Mouse (Mus musculus): ENCODE measurements around the gene Hsd17b11. TPM values are rescaled to one million over a fixed set of nuclear protein-coding genes. Genes with fewer than 3 reads are reported as not detected.
A peak's percentile ranks its signal among the peaks of the same experiment; 100 is the strongest.

Gene Hsd17b11
- 0.02 and 0.03 TPM in 2 replicates for polyA plus RNA-seq (2012)

DNA sequence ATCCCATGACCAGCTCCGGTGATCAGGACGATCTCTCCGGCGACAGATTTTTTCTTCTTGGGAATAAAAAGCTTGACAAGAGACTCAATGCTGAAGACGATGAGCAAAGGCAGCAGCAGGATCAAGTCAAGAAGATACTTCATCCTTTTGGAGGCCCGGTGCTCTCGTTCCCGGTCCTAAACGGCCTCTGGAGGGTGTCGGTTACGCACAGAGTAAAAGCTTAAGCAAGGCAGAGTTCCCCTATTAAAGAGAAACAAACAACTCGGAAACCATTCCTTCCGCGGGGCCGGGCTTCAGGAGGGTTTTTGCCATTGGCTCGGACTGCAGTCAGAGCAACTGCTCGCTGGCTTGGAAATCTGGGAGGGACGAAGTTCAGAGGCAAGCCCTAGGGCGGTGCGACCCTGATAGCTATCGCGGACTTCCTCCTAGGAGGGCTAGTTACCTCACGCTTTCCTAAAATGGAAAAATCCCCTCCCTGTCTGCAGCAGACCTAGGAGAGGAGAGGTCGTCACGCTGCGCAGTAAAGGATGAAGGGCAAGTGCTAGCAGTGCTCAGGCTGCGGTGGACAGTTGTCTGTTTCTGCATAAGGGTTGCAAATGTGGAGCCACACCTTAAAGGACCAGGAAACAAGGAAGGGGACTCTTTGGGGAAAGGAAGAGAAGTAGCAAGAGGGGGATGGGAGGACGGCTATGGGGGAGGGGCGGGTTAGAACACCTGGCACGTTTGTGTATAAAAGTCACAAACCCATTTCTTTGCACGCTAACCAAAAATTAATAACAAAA, at the start of gene Hsd17b11:
Hsd17b11 (minus strand) TSS at position 323 of the 782 bp plus-strand sequence.
- Histone ChIP-seq H3K4me1 (ENCODE audit: control insufficient read depth) (peaks cover 24% of the 10 kb centered on the region), H3K4me3 (replicated peaks) (peak within 1 kb of the TSS; percentile 60), H3K36me3 (ENCODE audit: control insufficient read depth) (peaks cover 6% of the 10 kb centered on the region), H3K9me3 (ENCODE audit: control insufficient read depth, low read length) (no peaks in the 10 kb centered on the region), H3K27me3 (ENCODE audit: control insufficient read depth) (peaks cover 25% of the 10 kb centered on the region)
- TF ChIP-seq TAL1 (IDR thresholded peaks at IDR 0.05; ENCODE audit: low read length) = no peak
- TF ChIP-seq GATA1 (IDR thresholded peaks at IDR 0.05; ENCODE audit: low read length) = no peak

DNA sequence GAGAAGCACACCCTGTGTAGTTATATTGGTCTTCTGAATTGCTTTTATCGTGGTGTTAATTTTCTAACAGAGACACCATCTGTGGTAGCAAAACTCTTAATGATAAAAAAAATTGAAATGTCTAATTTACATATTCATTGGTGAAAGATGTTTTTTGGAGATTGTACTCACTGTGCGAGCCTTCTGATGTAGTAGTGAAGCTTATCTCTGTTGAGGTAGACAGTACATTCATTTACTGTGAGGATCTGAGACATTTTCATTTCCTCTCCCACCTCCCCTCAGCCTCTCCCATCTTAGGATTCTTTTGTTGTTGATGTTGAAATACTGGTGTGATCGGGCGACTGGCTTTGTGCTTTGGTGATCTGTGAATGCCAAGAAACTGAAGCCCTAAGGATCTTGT, 49.3 kb upstream of the Hsd17b11 start:
- peaks cover 3% of the 10 kb centered on the region for H3K9me3 ChIP-seq (ENCODE audit: control insufficient read depth, low read length)
- H3K36me3 ChIP-seq (ENCODE audit: control insufficient read depth) = no peaks in the 10 kb centered on the region
- no peak for TF ChIP-seq TAL1 (IDR thresholded peaks at IDR 0.05; ENCODE audit: low read length)
- TF ChIP-seq GATA1 (IDR thresholded peaks at IDR 0.05; ENCODE audit: low read length) = no peak
- H3K4me3 ChIP-seq (replicated peaks) = no peak overlapping the region
- H3K27me3 ChIP-seq (ENCODE audit: control insufficient read depth) = peaks cover 16% of the 10 kb centered on the region
- peaks cover 16% of the 10 kb centered on the region for H3K4me1 ChIP-seq (ENCODE audit: control insufficient read depth)

DNA sequence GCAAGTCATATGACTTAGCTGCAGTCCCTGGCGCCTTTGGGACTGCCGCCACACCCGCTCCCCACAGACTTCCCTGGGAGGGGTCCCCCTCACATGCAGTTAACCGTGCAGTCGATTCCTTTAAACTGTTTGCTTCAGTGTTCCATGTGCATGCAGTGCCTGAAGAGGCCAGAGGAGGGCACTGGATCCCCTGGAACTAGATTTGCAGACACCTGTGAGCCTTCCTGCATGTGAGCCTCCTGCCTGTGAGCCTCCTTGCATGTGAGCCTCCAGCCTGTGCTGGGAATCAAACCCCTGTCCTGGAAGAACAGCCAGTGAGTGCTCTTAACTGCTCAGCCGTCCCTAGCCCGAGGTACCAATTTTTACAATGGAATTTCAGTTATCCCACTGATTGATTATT, 47.0 kb upstream of the Hsd17b11 start:
- H3K27me3 ChIP-seq (ENCODE audit: control insufficient read depth) = no peaks in the 10 kb centered on the region
- H3K4me3 ChIP-seq (replicated peaks) = no peak overlapping the region
- TF ChIP-seq GATA1 (IDR thresholded peaks at IDR 0.05; ENCODE audit: low read length) (no peak), TAL1 (IDR thresholded peaks at IDR 0.05; ENCODE audit: low read length) (no peak)

DNA sequence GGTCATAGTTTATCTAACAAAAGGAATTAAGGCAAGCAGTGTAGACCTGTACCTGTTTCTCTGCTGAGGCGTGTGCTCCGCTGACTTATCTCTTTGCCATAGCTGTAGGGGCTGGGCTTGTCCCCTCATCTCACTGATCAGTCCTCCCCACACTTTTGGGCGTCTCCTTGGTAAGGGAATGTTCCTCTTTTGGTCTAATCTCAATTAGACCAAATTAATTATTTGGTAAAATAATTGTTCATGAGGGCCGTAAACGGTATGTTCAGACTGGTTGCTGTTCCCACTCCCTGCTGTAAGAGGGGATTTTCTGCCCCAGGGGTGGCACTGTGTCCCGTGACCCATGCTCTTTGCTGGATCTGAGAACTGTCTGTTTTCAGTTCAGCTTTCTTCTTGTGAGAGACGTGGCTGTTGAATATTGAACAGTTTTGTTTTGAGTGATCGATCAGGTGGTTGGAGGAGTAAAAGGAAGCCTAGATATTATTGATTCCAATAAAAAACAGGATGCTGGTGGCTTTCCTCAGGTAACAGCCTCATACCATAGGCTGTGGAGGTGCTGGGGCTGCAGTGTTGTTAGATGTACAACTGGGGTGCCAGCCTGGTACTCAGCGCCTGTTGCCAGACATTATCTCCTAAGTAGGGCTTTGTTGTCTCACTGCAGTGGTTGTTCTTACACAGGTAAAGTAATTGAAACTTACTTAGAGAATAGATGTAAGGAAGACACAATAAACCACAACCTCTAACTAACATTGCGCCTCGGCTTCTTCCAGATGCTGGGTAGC, 41.2 kb upstream of the Hsd17b11 start:
- Histone ChIP-seq H3K4me1 (ENCODE audit: control insufficient read depth) (peaks cover 57% of the 10 kb centered on the region), H3K4me3 (replicated peaks) (peak overlapping the region; percentile 50), H3K9me3 (ENCODE audit: control insufficient read depth, low read length) (peaks cover 5% of the 10 kb centered on the region), H3K36me3 (ENCODE audit: control insufficient read depth) (peaks cover 74% of the 10 kb centered on the region), H3K27me3 (ENCODE audit: control insufficient read depth) (no peaks in the 10 kb centered on the region)
- TF ChIP-seq GATA1 (IDR thresholded peaks at IDR 0.05; ENCODE audit: low read length) = peak; percentile 77
- peak; percentile 20; the same call in 1 of the 3 replicates for TF ChIP-seq TAL1 (IDR thresholded peaks at IDR 0.05; ENCODE audit: low read length)

More for the DNA sequence above, 47.0 kb upstream of the Hsd17b11 start:
- peaks cover 6% of the 10 kb centered on the region for H3K9me3 ChIP-seq (ENCODE audit: control insufficient read depth, low read length)
- H3K36me3 ChIP-seq (ENCODE audit: control insufficient read depth) = peaks cover 16% of the 10 kb centered on the region
- peaks cover 17% of the 10 kb centered on the region for H3K4me1 ChIP-seq (ENCODE audit: control insufficient read depth)

DNA sequence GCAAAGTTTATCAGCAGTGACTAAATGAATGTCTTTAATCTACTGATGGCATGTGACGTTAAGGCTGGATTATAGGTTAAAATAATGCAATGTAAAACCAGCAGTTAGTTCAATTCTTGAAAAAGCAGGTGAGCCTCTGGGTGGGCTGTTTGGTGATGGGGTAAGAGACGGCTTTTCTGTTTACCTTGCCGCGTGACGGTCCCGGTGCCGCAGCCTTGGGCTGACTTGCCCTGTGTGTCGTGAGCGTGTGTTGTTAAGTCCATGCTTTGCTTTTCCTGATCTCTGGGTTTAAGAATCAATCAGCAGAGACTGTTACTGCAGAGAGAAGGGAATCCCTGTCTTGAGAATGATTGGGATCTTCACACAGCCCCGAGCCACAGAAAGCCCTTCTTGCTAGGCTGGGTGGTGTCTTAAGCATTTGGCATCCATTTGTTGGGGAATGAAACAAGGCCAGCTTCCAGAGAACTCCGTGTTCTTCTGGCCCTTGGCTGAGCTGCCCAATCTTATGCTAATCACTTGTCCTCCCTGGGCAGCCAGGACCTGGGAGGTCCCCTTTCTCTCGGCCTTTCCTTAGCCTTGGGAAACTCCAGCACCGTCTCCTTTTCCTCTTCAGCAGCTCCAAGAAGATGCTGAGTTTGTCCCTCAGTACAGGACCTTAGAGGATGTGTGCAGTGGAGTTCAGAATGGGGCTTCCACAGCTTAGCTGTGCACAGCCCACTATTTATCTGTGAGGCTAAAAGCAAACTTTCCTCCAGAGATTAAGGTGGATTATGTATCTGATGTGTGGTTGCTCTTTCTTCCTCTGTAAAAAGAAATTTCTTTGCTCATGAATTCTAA, 40.4 kb upstream of the Hsd17b11 start:
- no peaks in the 10 kb centered on the region for H3K27me3 ChIP-seq (ENCODE audit: control insufficient read depth)
- peak overlapping the region; percentile 50 for H3K4me3 ChIP-seq (replicated peaks)
- H3K4me1 ChIP-seq (ENCODE audit: control insufficient read depth) = peaks cover 65% of the 10 kb centered on the region
- TF ChIP-seq GATA1 (IDR thresholded peaks at IDR 0.05; ENCODE audit: low read length) (no peak), TAL1 (IDR thresholded peaks at IDR 0.05; ENCODE audit: low read length) (no peak)
- H3K9me3 ChIP-seq (ENCODE audit: control insufficient read depth, low read length) = peaks cover 5% of the 10 kb centered on the region
- H3K36me3 ChIP-seq (ENCODE audit: control insufficient read depth) = peaks cover 82% of the 10 kb centered on the region

DNA sequence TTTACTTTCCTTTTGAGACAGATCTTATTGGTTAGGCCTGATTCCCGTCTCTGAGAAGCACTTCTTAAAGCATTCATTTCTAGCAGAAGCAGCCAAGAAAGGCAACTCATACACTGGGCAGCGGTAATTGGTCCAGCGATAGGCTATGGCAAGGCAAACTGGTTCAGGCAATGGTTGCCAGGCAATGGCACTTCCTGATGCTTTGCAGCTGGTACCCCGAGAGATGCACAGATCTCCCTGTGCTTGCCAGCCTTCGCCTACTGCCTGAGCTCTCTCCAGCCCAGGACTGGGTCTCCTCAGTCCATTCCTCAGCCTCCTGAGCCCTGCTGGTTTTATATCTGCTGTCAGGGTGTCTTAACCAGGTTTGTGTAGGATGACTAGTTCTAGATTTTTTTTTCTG, 38.7 kb upstream of the Hsd17b11 start:
- H3K4me3 ChIP-seq (replicated peaks) = no peak overlapping the region
- H3K9me3 ChIP-seq (ENCODE audit: control insufficient read depth, low read length) = peaks cover 5% of the 10 kb centered on the region
- H3K4me1 ChIP-seq (ENCODE audit: control insufficient read depth) = peaks cover 81% of the 10 kb centered on the region
- no peaks in the 10 kb centered on the region for H3K27me3 ChIP-seq (ENCODE audit: control insufficient read depth)
- peaks cover 98% of the 10 kb centered on the region for H3K36me3 ChIP-seq (ENCODE audit: control insufficient read depth)
- no peak for TF ChIP-seq GATA1 (IDR thresholded peaks at IDR 0.05; ENCODE audit: low read length)
- no peak for TF ChIP-seq TAL1 (IDR thresholded peaks at IDR 0.05; ENCODE audit: low read length)

DNA sequence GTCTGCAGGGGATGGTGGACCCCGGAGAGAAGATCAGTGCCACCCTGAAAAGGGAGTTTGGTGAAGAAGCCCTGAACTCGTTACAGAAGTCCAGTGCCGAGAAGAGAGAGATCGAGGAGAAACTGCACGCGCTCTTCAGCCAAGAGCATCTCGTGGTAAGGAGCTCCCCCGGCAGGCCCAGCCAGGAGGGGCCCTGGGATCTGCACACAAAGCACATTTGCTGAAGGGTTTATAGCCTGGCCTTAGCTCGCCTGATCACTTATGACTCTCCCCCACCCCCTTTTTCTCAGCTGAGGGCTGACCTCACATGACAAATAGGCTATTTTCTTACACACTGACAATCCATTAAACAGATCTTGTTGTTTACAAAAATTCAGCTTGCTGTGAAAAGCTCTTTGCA, 37.9 kb upstream of the Hsd17b11 start:
- Histone ChIP-seq H3K9me3 (ENCODE audit: control insufficient read depth, low read length) (peaks cover 2% of the 10 kb centered on the region), H3K4me3 (replicated peaks) (no peak overlapping the region), H3K36me3 (ENCODE audit: control insufficient read depth) (peaks cover 97% of the 10 kb centered on the region), H3K27me3 (ENCODE audit: control insufficient read depth) (no peaks in the 10 kb centered on the region), H3K4me1 (ENCODE audit: control insufficient read depth) (peaks cover 89% of the 10 kb centered on the region)
- TF ChIP-seq GATA1 (IDR thresholded peaks at IDR 0.05; ENCODE audit: low read length) = no peak

DNA sequence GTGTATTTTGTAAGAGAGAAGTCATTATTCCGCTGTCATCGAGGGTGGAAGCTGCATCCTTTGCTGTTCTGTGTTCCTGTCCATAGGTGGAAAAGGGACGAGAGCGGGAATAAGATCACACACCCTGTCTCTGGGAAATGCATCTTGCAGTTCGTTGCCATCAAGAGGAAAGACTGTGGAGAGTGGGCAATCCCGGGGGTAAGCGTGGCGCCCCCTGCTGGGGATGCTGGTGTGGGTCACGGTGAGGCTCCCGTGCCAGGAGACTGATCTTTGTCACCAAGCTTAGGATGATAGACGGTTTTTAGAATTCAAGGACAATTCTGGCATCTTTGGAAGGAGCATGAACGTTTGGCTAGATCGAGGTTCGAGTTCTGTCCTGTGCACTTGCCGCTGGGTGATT, 36.3 kb upstream of the Hsd17b11 start:
- H3K27me3 ChIP-seq (ENCODE audit: control insufficient read depth) = no peaks in the 10 kb centered on the region
- H3K4me1 ChIP-seq (ENCODE audit: control insufficient read depth) = peaks cover 93% of the 10 kb centered on the region
- H3K36me3 ChIP-seq (ENCODE audit: control insufficient read depth) = peaks cover 96% of the 10 kb centered on the region
- TF ChIP-seq GATA1 (IDR thresholded peaks at IDR 0.05; ENCODE audit: low read length) (no peak), TAL1 (IDR thresholded peaks at IDR 0.05; ENCODE audit: low read length) (no peak)
- H3K4me3 ChIP-seq (replicated peaks) = no peak overlapping the region
- peaks cover 2% of the 10 kb centered on the region for H3K9me3 ChIP-seq (ENCODE audit: control insufficient read depth, low read length)
